Mouse (Mus musculus): ENCODE measurements around the gene Galns.

Gene Galns

DNA sequence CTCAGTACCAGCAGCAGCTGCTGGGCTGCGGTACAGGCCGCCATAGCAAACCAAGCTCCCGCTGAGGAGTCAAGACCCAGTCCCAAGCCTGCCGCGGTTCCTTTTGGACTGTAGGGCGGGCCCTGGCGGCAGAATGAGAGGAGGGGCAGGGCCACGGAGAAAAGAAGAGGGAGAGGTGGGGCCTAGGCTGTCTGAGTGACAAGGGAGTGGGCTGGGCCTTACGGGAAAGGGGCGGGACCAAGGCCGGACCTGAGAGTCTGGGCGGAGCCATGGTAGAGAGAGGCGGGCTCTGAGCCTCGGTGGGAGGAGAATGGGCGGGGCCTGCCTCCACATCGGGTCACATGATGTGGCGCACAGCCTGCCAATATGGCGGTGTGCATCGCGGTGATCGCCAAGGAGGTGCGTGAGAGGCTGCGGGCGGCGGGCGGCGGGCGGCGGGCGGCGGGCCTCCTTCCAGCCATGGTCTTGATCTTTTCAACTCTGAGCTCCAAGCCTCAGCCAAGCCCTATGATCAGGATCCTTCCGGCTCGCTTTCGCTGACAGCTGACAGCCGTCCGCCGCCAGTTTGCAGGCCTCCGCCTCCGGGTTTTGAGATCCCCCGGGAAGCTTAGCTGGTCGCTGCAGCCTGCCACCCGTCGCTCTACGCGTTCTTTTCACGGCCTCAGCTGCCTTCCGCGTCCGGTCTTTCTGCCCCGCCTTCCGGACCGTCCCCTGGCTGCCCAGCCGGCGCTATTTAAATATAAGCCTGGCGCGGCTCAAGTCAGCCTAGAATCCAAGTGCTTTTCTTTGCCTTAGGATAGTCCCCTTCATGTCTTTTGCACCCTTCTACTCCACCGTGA lies at the start of gene Galns, which contains the start of gene Trappc2l:
Gene Galns, minus strand, starts transcription at position 169 of the 839 bp plus-strand sequence.
Gene Trappc2l, plus strand, starts transcription at position 346 of the 839 bp plus-strand sequence.
- DNase-seq: peak; percentile 97

DNA sequence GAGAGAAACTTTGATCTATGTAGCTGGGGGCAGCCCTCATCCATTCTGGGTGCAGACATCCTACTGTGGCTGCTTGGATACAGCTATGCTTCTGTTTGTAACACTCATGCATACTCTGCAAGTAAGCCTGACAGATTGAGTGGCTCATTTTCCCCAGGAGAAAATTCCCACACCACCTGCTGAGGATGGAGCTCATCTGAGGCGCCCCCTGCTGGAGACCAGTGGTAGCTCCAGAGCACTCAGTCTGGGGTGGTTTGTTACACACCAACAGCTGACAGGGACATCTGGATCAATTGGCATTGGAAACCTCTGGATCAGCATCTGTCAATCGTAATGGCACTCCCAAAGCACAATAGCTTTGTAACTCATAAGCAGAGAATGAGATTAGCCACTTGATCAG lies 48.8 kb upstream of the Galns start:
- peak in 1 of 2 experiments; percentile 33 for DNase-seq

DNA sequence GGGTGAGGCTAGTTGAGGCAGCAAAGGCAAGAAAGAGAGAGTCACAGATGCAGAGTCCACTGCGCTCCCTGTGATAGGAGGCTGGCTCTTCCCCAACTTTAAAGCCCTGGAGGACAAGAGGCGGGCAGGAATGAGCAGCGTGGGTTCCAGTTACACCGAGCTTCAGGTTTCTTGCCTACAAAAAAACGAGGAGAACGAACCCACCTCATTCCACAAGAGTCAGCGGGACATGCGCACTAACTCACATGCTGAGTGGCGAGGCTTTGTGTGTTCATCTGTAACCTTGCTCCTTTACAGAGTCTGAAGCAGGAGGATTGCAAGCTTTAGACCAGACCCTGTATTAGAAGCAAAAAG lies 47.5 kb upstream of the Galns start:
- DNase-seq: no peak

DNA sequence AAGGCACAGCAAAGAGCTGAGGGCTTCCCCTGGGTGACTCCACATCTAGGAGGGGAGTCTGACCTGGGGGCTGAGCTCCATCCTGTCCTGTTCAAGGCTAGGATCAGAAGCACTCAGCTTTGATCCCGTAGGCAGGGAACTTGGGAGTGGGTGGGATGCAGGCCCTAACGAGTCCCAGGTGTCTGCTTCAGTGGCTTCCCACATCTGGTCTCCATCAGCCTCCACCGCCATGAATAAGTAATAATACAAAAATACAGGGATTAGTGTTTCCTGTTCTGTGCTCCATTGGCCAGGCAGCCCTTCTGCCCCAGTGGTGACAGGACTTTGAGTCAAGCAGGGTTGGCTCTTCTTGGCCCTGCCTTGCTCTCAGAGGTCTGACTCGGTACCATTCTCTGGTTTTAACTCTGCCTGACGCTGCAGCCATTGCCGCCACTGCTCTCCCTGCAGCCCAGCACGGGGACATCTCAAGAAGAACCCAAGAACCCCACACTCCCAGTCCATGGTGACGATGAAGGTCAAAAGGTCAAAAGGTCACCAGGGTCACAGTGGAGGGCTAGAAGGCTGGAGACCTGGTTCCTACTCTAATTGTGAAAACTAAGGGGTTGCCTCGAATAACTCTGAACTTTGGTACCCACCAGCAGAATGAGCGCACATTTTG lies 47.0 kb upstream of the Galns start:
- no peak for DNase-seq

DNA sequence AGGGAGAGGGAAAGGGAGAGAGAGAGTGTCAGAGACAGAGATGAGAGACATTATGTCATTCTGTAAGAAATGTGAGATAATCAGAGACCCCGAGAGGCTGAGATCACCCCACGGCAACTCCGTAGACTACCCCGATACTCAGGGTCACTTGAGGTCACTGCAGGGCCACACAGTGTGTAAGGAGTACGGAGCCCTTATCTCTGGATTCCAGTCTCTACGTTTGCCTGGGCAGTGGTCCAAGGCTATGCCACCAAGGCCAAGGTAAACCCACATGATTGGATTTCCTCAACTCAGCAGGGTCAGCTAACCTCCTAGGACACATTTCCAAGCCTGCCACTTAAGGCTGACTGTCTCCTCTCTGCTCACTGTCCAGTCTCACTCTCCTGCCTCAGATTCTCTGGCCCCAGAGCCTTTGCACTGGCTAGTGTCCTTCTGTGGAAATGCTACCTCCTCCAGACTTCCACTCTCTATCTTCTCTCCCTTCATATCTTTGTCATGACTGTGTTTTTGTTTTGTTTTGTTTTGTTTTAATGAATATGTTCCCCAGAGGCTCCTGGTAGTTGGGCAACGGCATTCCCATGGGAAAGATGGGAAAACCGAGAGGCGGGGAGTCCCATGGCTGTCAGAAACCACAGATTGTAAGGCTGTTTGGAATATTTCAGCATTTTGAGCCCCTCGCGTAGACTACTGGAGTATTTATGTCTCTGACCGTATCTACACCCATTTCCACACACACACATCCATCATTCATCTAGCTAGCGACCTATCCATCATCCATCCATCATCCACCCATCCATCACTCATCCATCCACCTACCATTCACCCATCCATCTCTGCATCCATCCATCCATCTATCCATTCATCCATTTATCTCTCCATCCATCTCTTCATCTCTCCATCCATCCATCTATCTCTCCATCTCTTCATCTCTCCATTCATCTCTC lies 45.1 kb upstream of the Galns start:
- peak in 1 of 2 experiments; percentile 29 for DNase-seq

DNA sequence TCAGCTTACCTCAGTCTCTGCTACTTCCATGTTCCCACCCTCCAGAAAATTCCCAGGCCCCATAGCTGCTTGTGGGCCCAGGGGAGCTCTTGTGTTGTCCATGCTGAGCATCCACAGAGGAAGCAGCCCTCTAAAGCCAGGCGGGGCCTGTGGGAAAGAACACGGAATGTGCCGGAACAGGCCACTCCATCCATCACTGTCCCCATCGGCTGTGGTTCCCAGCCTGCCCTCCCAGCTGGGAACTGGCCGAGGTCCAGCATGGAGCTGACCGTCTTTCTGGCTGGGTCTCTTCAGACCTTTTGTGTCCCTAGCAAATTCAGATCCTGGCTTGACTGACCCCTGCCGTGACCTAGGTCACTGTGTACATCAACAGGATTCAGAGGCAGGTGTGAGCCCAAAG lies 43.5 kb upstream of the Galns start:
- peak; percentile 72 to 80 for DNase-seq

DNA sequence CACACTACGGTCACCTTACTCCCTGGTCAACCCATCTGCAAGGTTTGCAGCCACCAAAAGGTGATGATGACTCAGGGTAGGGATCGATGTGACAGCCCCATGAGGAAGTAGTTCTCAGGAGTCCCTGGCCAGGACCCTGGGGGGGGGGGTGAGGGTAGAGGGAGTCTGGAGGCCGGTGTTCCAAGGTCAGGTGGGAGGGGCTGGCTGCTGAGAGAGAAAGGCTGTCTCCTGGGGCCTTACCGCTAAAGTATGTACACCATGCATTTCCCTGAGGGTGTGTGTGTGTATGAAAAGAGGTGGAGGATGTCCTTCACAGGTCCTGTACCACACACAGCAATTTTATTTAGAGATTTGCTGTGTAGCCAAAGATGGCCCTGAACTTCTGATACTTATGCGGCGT lies 41.4 kb upstream of the Galns start:
- DNase-seq: no peak

DNA sequence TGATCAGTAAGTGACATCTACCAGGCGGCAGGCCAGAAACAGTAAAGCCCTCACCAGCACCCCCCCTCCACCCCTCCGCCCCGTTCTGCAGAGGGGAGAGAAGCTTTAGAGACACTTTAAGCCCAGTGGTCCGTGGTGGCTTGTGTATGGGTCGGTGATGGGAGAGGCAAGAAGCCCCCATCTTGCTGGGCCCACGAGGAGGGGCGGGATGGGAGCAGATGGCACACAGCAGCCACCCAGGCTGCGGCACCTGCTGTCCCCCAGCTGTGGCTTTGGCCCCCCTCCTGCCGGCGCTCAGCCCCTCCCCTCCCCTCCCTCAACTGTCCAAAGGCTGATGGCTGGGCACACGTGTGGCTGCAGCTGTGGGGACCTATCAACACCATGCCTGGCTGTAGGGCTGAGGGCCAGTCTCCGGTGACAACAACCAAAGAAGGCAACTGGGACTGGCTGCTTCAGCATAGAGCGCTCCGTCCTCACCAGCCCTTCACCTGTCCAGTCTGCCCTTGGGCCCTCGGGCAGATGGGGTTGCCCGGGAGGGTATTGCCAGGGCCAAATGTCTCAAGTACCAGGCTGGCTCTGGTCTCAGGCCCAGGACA lies 40.2 kb upstream of the Galns start:
- DNase-seq: no peak

DNA sequence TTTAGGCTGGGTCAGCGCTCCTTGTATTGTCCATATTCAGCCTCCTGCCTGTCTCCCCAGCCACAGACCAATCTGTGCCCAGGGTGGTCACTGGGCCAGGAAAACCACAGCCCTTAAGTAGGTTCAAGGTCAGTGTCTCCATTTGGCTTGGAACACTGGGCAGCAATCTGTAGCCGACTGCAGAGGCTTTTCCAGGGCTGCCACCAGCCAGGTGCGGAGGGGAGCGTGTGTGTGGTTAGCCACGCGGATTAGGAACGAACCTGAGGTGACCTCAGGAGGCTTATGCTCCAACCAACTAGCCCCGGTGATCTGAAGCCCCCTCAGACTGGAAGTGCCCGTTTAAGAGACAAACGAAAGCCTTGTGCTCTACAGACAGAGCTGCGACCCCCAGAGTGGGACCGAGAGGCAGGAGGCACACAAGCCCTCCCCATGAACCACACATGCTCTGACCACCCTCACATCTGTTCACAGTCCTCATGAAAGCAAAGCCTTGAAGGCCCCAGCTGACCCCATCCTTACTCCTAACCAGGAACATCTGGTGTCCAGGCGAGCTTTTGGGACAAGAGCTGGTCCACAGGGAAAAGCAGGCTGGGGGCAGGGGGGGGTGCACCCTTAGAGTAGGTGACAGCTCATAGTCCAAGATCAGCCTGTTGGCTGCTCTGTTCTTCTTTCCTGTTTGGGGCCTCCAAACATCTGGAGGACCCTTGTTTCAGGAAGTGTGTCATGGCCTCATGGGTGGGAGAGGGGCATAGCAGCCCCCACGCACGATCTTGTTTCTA lies 37.1 kb upstream of the Galns start:
- no peak for DNase-seq

DNA sequence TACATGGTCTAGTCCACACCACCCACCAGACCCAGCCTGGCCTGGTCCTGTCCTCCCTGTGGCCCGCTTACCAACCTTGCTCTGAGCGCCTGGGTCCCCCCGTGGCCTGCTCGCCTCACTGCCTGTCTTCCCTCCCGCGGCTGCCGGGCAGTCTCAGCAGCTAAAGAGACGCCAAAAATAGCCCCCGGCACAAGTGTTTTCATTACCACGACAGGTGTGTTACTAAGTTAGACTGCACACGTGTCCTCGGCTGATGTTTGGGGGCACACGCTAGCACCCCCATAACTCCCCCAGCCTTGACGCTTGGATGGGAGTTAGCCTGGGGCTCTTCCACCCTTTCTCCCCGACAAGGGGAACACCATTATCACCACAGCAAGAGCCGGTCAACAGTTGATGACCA lies 35.1 kb upstream of the Galns start:
- DNase-seq: no peak

DNA sequence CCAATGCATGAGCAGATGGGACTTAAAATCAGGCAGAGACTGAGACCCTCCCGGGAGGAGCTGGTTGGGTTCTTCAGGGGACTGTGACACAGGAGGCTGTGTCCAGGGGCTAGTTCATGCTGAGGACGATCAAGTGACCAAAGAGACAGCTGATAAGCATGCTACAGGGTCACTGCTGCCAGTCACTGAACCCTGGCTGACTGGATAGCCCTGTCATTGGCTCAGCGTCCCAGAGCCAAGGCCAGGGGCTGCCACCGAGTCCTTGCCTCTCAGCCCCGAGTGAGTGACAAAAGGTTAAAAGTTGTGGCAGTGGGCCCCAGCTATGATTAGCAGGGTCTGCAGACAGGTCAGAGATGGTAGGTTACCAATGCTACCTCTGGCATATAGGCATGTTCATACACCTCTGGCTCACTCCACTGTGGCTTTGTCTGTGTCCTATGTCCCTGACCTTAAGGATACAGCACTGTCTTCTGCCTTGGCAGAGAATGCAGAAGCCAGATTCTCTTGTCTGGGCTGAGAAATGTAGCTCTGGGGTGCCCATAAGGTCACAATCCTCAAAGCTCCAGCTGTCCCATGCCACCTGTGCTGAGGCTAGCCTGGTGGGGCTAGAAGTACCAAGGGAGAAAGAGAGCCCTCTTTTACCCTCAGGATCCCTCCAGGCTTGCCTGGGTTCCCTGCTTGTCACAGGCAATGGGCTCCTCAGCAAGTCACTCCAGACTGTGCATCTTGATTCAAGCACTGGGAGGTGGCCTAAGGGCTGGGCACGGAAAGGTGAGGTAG lies 33.1 kb upstream of the Galns start:
- no peak for DNase-seq

DNA sequence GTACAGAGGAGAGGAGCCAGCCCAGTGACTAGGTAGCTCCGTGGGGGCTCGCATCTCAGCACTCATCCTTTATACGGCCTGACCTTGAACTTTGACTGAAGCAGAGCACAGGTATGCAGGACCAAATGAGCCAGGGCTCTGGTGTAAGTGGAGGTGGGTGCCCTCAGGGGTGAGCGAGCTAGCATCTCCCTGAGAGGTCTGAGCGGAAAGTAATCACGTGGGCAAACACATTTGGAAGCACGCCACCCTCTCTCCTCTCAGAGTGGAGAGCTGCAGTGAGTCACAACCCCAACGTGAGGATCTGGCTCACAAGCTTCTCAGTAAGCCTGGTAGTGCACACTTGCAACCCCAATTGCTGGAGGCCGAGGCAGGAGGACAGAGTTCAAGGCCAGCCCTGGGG lies 30.8 kb upstream of the Galns start:
- DNase-seq: no peak

DNA sequence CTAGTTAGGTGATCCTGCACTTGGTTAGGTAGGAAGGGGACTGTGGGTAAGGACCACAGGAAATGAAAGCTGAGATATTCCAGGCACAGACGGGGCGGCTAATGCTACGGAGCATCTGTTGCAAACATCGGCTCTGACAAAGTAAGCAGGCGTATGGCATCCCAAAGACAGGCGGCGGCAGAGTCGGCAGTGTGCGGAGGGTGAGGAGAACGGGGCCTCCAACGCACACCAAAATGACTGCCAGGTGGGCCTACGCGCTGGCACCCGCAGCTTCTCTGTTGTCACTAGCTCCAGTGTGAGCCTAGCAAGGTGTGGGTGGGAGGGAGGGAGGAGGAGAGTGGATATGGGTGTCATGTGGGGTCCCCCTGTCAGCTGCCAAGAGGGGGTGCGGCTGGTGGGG lies 30.1 kb upstream of the Galns start:
- no peak for DNase-seq

DNA sequence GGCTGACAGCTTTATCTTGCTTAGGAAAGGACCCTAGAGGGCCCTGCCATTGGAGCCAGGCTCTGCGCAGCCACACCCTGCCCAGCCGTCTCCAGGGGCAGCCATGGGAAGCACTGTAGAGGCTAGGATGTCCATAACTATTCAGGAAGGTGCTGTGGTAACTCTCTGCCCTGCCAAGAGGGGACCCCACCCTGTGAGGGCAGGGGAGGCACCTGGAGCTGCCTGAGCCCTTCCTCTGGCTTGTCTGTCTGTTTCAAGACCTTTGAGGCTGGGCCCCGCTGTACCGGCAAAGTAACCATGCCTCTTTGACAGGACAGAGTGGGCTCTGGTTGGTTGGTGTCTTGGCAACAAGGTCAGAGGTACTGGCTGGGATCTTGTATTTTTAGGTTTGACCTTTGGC lies 29.6 kb upstream of the Galns start:
- no peak for DNase-seq

DNA sequence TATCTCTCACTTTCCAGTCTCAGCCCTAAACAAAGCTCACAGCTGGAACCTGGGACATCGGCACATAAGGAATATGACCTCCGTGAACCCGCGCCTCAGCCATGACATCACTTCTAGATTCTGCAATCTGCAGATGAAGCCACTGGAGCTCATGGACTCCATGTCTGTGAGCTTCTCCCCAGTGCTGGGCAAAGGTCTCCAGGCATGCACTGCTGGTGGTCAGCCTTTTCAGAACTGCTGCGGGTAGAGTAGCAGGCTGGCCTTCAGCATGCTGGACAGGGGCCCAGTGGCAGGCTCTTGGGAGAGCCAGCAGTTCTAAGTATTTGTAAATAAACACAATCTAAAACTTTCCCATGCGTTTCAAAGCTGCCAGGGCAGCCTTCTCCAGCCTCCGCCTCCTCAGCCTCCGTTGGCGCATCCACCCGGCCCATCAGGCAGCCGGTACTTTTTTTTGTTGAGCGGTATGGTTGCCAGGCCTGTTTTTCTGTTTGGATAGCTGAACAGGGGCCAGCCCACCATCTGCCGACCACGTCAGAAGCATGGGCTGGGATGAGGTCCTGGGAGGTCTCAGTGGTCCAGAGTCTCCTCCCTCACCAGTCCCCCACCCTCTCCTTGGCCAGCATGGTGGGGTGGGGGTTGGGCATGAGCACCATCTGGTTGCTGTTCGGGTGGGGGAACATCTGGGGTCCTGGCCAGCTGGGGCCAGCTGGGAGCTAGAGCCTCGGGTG lies 28.4 kb upstream of the Galns start:
- peak; percentile 56 to 59 for DNase-seq

DNA sequence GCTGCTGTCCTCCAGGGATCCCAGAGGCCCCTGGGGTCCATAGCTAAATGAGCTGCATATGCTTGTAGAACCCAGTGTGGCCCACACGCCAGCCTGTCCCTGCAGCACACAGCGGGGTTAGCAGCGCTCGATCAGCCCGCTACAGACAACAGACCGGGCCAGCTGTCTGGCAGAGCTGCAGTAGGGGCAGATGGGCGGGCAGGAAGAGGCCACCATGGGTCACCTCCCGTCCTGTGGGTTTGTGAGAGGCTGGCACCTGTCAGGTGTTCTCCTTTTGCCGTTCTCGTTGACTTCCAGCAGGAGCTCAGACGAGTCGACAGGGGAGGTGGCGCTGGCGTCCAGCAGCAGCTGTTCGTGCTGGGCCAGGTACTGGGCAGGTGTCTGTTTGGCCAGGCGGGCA lies 27.3 kb upstream of the Galns start:
- no peak for DNase-seq

DNA sequence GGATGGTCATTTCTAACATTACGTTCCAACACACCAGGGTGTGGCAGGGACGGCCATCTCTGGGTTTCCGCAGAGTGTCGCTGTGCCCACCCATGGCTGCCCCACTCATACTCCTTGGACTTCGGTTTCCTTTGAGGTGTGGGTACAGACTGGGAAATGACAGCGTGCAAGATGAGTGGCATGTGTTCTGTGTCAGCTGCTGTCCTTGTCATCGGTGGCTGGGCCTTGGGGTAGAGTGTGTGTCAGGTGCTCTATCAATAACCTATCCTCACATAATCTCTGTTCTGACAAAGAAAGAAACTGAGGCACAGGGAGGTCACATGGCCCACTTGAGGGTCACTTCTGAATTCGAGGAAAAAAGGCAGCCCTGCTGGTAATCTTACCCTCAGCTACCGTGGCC lies 26.0 kb upstream of the Galns start:
- DNase-seq: no peak

DNA sequence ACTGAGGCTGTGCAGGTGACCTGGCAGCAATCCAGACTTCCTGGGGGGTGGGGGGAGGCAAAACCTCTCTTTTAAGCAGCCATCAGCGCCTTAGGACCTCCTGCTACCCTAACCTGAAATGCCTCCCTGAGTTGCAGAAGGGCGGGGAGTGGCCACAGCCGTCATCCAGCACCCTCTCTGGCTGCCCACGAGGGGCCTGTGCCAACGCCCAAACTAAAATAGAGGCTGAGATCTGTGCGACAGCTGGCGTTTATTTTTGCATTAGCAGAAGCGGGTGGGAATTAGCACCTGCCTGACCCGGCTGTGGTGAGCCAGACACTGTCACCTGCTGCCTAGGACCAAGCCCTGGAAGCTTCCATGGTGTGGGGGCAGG lies 25.5 kb upstream of the Galns start:
- DNase-seq: no peak

DNA sequence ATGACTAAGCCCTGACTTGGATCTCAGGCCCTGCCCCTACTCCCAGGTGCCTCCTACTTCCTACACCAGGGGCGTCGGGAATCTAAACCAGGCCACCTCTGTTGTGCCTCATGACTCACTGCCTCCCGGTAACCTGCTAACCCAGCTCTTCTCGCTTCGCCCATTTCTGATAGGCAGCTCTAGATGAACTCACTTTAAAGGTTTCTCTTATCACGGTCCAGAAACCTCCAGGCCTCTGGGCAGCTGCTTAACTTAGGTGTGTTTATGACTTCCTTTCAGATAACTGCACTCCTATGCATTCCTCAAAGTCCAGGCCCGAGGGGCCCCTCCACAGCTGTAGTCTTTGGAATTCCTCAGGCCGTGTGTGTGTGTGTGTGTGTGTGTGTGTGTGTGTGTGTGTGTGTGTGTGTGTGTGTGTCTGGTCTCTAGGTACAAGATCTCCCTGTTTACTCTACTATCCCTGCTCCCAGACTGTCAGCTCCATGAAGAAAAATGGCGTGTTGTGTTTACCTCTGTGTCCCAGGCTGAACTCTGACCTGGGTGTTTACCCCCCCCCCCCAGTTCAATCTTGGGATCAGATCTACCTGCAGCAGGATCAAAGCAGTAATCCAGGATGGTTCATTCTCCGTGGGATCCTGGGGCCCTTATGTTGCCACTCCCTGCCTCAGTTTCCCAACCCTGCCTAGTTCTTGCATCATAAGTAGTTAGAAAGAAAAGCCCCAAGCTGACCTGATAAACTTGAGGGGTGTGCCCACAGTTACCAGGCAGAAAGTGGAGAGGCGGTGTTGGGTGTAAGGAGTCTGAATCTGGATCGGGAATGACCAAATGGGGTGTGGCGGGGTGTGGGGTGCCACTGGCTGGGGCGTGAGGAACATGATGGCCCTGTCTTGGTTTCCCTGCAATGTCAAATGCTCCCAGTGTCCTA lies 24.9 kb upstream of the Galns start:
- DNase-seq: no peak

DNA sequence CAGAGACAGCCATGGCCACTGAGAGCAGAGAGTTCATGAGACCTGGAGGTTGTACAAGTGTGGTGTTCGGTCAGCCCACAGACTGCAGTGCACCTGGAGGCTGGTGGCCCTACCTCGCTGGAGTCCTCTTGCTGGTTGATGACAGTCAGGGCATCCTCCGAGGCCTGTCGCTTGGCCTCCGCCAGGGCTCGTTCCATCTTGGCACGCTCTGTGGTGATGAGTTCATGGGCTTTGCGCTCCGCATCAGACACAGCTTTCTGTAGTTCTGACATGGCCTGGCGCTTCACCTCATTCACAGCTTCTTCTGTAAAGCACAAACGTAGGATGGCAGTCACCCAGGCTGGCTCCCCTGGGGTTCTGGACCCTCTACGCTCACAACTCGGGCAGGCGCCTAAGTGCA lies 21.9 kb upstream of the Galns start:
- DNase-seq: no peak

All from kidney, adult 8-10 months (tissue).